Mouse (Mus musculus) right cerebral cortex, postnatal 25 days (tissue): ENCODE measurements around the gene Eif4a2.
A peak's percentile ranks its signal among the peaks of the same experiment; 100 is the strongest.

Experiments
- DNase-seq: peaks from one replicate; pipeline ENCODE4 v3.0.0; 2022

Gene Eif4a2

DNA sequence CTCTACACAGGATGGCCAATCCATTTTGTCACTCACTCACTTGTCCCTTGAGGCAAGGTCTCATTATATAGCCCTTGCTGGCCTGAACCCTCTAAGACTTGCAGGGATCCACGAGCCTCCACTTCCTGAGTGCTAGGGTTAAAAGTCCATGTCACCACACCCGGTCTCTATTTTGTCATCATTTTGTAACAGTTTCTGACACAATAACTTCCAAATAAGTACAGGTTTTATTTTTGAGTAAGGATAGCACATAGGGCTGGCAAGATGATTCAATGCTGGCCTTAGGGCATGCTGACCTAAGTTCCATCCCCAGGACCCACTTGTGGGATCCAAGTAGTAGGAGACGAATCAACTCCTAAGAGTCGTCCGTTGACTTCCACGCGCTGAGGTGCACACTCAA is 1.1 kb upstream of the Eif4a2 start:
- no peak for DNase-seq

DNA sequence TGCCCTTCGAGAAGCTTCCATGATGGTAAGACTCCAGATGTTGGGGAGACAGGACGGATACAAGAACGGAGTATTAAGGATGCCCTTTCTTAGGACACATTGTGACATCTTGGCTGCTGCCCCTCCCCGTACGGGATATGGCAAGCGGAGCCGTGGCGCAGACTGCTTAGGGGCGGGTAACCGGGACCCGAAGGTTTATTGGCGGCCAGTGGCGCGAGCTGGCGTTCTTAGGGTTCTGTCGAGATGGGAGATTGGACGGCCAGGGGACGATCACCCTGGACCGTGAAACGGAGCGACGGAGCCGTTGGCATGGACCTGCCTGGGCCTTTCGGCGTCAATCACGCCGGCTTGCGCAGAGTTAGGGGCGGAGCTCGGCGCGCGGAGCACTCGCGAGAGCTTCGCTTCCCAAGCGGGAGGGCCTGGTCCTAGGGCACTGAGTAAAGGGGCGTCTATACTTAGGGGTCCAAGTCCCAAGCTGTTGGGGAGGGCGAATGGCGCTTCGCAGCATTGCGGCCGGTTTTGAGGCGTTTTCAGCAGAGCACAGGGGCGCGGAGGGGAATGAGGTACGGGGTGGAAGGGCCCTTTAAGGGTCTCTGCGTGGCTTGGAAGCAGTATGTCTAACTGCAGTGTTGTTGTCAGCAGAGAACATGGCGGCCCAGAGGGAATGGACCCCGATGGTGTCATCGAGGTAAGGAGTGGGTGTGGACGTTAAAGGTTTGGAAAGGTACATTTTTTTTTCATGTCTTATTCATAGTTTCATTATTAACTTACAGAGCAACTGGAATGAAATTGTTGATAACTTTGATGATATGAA is 909 bp downstream of the Eif4a2 start:
- peak; percentile 82 for DNase-seq

DNA sequence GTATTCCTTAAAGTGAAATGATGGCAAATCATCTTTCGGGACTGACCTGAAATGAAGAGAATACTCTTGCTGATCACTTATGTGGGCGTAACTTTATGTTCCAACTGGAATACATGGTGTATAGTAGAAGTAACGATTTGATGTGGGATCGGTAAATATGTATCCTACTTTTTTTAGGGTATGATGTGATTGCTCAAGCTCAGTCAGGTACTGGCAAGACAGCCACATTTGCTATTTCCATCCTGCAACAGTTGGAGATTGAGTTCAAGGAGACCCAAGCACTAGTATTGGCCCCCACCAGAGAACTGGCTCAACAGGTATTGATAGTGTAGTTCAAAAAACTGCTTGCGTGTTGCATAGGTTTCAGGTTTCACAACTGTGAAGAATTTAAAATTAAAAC is 1.7 kb downstream of the Eif4a2 start:
- DNase-seq, result no peak

DNA sequence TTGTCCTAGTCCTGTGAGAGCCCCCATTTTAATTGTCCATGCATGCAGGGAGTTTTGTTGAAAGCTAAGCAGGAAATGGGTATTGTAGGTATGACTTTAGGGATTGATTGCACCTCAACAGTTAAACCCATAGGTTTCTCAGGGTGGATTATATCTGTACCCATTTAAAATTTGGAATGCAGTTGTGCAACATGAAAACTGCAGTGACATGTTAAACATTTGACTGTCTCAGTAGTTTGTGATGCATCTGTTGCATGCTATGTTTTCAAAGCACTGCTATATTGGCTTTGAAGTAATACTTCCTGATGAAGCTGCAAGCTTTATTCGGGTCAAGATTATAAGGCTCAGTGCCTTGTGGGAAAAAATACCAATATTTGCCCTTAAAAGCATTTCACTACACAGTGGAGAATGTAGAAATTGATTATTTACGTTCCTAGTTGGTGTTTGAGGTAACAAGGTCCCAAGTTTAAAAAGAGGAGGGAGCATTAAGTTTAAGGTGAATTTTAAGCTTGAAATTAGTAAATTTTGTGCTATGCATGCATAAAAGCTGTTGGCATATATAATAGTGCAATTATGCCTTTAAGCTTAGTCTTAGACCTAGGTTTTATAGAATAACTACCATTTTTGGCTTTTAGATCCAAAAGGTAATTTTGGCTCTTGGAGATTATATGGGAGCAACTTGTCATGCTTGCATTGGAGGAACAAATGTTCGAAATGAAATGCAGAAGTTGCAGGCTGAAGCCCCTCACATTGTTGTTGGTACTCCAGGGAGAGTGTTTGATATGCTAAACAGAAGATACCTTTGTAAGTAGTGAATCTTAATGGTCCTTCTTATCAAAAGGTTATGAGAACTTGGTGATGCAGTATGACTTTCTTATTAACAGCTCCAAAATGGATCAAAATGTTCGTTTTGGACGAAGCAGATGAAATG is 2.4 kb downstream of the Eif4a2 start:
- no peak for DNase-seq

DNA sequence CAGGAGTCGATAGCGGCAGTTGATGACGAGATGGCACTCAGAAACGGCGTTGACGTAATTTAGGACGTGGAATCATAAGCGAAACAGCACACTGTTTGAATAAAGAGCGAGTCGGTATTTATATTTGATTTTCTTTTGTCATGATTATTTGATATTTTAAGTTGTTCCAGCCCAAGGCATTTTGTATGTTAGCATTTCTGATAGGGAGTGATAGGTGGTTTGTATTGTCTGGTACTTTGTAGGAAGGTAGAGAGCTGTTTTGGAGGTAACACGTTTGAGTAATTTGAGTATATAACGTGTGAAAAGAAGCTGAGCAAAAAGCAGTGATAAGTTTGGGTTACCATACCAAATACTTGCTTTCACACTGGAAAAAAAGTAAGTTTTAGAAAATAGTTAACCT is 5.1 kb downstream of the Eif4a2 start:
- DNase-seq, result no peak

DNA sequence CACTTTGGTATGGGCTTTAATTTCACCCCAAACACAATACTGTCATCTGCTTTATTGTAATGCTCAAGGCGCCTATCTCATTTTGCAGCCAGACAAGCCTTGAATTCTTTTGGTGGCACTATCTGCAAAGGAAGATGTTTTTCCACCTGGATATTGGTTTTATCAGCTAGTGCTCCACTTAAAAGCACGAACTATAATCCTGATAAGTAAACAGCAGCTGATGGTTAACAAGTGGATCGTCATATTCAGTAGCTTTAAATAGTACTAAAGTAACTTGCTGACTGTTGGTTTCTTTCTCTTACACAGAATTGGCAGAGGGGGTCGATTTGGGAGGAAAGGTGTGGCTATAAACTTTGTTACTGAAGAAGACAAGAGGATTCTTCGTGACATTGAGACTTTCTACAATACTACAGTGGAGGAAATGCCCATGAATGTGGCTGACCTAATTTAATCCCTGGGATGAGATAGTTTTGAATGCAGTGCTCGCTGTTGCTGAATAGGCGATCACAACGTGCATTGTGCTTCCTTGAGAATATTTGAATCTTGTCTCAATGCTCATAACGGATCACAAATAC is 5.7 kb downstream of the Eif4a2 start:
- DNase-seq, result no peak

DNA sequence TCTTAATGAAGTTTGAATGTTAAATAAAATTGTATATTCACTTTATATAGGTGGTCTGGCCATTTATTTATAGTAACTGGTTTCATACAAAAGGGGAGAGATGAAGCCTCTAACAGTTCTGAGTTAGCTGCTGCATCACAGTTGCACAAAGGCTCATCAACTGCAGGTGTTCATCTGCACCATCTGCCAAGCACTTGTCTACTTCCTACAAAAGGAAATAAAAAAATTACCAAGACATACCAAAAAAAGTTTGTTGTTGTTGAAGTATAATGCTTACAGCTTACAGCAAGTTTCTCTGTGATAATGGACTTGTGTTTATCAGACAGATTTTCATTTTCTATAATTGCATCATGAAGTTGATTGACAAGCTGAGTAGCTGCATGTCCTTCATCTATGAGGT is 6.7 kb downstream of the Eif4a2 start:
- no peak for DNase-seq

DNA sequence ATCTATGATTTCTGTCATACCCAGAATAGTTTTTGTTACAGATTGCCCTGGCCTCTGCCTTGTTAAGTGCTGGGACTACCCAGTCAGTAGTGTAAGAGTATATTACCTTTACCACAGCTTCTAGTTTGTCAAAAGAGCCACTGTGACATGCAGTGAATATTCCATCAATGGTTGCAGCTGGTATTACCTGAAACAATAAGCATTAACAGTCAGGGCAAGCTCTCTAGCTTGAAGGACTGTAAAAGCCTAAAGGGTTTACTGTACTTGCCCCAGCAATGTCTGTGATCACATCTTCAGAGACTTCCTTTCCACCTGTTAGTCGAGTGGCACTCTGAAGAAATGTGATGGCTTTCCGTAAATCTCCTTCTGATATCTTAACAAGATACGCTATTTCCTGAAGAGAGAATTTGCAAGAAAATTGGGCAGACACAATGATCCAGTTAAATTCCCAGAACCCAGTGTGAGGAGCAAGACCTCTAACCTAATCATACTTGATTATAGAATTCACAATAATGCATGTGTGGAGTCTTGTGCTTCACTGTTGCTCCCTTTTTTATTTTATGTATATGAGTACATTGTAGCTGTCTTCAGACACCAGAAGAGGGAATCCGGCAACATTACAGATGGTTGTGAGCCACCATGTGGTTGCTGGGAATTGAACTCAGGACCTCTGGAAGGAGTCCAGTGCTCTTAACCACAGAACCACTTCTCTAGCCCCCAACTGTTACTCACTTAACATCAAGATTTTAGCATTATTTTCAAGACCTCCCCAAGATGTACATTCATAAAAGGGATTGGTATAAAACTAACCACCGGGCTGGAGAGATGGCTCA is 7.3 kb downstream of the Eif4a2 start:
- no peak for DNase-seq

DNA sequence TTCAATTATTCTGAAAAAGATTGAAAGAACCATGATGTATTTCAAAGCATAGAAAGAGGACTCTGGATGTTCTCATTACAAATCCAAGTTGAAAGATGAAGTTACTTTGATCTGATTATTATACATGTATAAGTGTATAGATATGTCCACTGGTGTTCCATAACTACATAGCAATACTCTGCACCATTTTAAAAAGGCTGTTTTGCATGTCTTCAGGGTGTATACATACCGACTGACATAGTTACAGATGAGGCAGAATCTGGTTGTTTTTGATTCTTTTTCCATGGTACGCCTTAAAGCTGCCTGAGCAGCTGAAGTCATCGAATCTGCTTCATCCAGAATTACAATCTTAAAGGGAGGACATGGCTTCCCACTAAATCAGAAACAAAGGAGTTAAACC is 8.2 kb downstream of the Eif4a2 start:
- DNase-seq, result no peak

DNA sequence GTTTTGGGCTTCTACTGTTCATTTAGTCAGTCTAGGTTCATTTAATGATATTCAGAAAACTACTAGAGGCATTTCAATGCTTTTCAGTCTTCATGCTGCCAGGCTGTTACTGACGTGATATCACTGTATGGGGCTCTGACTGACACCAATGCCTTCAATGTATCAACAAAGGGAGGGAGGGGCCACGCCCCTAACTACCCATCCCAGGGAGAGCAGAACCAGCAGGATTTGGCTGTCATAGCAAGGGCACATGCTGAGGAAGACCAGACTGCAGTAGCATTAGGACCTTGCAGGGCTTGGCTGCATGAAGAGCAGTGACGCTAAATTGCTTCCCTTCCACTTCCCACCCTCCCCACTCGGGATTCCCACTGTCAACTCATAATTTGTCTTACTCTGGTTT is 9.9 kb downstream of the Eif4a2 start:
- DNase-seq, result no peak

DNA sequence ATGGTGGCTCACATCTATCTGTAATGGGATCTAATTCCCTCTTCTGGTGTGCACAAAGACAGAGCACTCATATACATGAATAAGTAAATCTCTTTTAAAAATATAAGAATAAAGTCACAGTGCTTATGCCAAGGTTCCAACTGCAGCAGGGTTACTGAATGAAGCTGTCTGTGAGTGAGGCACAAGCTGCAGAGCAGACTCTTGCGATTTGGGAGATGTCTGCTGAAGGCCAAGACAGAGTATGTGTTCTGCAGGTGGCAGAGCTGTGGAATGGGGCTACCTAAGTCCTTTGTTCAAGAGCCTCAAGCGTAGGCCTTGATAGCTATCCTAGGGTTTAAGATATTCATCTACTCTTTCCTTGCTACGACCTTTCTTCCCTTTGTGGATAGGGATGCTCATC is 15.2 kb downstream of the Eif4a2 start:
- DNase-seq, result no peak

DNA sequence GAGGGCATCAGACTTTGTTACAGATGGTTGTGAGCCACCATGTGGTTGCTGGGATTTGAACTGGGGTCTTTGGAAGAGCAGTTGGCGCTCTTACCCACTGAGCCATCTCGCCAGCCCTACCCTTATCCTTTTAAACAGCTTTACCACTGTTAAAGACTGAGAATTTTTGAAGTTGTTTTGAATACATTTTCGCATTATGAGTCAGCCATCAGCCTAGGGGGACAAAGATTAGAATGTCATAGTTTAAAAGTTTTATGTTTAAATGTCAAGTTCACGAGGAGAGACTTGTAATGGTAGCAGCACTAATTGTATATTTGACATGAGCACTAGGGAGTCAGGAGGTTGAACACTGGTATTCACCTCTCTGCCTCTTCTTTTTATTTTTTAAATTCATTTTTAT is 15.9 kb downstream of the Eif4a2 start:
- DNase-seq, result no peak

DNA sequence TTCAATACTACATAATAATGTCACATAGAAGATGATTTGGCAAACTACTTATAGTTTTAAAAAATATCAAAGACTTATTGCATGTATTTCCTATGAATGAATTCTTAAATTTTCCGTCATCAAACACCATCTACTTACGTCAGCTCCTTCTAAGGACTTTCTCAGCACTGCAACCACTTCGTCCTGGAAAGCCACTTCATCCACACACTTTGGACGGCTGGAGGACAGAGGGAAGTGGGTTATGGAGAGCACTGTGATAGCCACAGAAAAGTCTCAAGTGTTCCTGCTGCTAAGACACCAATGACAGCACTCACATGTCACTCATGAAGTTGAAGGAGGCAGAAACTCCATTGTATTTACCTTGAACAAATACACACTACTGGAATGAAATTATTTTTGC is 17.2 kb downstream of the Eif4a2 start:
- no peak for DNase-seq

DNA sequence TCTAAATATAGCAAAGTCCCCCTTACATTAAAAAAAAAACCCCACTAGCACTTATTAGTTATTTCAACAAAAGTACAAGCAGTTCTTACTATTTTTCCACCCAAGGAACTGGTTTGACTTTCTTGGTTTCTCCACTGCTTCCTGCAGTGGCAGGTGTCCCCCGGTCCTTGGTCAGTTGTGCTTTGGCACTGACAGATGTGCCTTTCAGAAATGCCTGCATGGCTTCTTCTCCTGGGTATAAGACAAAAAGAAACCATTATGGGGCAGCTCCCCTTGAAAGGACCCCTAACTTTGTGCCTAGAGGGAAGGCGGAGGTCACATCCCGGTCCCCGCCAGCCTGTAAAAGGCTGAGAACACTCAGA is 20.0 kb downstream of the Eif4a2 start:
- DNase-seq, result no peak

DNA sequence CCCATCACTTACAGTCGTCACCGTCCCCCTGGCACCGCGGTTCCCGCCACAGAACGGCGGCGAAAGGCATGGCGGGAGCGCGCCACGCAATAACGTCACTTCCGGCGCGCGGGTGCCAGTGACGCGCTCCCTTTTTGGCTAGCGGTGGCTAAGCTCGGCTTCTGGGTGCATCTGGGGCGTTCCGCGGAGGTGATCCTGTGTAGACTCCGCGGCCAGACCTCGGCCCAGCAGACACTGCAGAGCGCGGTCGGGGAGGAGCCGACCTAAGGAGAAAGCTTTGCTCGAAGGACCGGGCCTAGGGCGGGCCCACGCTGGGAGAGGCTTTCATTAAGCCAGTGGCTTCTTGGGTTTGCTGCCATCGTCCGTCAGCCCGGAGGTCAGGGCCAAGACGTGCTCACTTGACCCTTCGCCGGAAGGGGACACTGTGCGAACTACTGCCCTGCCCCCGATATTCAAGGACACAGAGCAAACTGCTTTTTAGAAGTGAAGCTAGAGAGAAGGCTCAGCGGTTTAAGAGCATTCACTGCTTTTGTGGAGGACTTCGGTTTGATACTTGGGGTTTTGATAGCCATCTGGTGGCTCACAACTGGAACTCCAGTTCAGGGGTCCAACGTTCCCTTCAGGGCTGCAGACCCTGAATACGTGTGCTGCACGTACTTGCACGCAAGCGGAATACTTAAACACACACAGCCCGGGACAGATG is 20.6 kb downstream of the Eif4a2 start, which contains the start of gene Rfc4:
Gene Rfc4, minus strand, starts transcription at position 65 of the 703 bp plus-strand sequence.
- DNase-seq, result peak; percentile 95

DNA sequence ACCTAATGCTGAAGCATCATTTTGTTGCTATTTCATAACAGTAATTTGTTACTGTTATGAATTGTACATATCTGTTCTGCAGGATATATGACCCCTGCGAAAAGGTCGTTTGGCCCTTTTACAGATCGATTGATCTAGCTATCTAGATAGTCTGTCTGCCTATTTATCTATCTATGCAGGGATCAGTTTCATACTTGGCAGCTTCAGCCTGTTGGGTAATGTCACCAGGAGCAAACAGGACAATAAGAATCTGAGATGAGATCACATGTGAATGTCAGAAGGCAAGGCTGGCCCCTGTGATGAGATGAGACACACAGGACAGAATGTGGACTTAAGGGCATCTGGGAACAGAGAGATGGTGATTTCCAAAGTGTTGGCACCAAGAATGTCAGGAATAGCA is 23.1 kb downstream of the Eif4a2 start:
- DNase-seq, result no peak

DNA sequence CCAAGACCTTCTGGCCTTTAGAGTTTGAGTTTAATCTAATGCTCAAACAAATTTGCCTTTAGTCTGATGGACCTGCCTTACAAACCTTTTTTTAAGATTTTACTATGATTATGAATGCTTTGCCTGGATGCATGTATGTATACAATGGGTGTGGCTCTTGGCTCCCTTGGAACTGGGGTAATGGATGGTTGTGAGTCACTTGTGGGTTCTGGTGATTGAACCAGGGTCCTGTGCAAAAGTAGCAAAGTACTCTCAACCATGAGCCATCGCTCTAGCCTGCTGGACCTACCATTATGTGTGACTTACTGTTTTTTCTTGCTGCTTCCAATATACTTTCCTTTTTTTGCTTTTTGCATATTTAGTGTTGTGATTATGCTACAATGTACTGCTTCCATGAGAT is 25.1 kb downstream of the Eif4a2 start:
- DNase-seq, result no peak

DNA sequence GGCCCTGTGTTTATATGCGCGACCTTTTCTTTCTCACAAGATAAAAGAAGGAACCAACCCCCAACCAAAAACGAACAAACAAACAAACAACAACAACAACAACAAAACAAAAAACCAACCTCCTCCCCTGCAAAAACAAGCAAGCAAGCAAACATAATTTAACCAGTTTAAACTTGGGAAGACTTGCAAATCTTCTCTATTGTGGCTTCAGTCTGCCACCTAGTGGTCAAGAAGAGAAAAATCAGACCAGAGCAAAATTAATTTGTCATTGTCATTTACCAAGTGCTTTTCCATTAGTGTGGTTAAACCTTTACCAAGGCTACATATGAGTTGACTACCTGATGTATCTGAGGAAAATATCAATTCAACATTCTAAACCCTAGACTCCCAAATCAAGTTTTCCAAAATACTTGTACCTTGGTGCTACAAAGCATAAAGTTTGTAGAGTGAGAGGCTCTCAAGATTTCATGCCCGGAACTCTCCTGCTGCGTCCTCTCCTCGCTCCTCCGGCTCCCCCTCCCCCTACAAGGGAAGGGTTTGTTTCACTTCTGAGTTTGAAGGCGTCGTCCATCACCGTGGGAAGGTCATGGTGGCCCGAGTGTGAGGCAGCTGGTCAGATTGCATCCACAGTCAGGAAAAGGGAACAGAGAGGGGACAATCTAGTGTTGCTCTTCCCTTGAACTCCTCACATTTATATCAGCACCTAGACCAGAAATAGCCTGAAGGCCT is 28.3 kb downstream of the Eif4a2 start:
- DNase-seq, result no peak

DNA sequence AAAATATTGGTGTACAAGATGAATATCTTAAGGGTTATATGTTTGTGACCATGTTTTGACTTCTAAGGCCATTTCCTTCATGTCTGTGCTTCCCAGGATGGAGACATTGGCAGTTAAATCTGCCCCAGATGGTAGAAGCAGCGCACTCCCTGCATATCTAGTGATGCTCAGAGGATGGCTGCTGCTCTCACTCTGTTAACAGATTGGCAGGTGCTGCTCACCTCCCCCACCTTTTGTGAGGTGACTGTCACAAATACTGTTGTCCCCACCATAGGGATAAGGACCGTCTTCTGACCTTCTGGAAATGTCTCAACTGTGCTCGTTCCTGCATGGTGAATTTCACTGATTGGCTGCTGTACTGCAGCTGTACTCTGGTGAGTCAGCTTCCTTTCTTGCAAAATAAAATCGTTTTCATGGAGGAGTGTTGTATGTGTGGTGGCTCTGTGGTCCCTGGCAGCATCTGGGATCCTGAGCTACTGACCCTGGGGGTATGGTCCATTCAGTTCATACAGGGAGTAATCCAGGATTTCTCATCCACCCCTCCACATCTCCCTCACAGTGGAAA is 29.2 kb downstream of the Eif4a2 start:
- DNase-seq, result no peak

DNA sequence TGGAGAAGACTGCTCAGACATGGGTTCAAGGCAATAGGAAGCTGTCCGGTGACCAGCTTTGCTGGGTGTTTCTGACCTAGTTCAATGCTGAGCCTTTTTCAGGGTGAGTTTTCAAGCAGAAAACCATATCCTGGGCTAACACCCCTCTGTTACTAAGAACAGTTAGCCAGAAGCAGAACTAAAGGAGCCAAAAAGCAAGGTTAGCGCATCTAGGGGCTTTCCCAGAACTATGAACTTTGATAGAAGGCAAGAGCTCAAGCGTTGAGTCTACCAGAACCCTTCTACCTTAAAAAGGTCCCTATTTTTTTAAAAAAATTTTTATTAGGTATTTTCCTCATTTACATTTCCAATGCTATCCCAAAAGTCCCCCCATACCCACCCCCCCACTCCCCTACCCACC is 33.7 kb downstream of the Eif4a2 start:
- no peak for DNase-seq

DNA sequence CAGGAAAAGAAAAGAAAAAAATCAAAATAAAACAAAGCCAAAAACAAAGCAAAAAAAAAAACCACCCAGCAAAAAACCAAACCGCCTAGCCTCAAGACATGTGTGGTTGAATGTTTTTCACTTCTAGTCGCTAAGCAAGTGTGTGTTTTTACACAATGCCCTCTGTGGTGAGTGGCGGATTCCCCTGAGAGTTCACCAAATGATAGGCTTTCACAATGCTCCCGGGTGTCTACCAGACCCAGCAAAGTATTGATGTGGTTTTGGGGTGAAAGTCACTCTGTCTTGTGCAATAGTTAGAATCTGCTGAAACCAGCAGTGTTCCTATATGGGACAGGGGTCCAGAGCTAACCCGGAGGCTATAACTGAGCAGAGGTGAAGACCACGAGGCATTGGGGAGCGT is 37.1 kb downstream of the Eif4a2 start:
- no peak for DNase-seq
